Mouse (Mus musculus) lung, embryonic 14.5 days (tissue): ENCODE measurements at regions not wholly inside any gene's neighbourhood (a gene's known extent, or its start where the extent isn't known, plus 50 kb on each side); places are given as distances from the start of the nearest gene placed in this dataset.

Experiments used
- ATAC-seq: fragments of 200-750 bp; cut with Nextera tagmentation; 2 replicates; pipeline ENCODE4 v1.8.0; 2017; ENCODE audit warnings: mild to moderate bottlenecking, moderate TSS enrichment, moderate library complexity; ENCODE audit not compliant: insufficient read depth
- DNase-seq: peaks from one replicate; pipeline ENCODE4 v3.0.0-alpha.2; 2015
- H3K27ac ChIP-seq: fragments of 300-500 bp; sonication (generic); 2 replicates; pipeline ENCODE4 v1.5.1; 2014; ENCODE audit warnings: low read depth, mild to moderate bottlenecking, moderate library complexity
- H3K27me3 ChIP-seq: fragments of 300-500 bp; sonication (generic); 2 replicates; pipeline ENCODE4 v1.6.1; 2014; ENCODE audit warnings: low read length, control low read depth; ENCODE audit not compliant: insufficient read depth
- H3K36me3 ChIP-seq: fragments of 300-500 bp; sonication (generic); 2 replicates; pipeline ENCODE4 v1.6.1; 2014; ENCODE audit warnings: control low read depth; ENCODE audit not compliant: insufficient read depth
- H3K4me1 ChIP-seq: fragments of 300-500 bp; sonication (generic); 2 replicates; pipeline ENCODE4 v1.6.1; 2014; ENCODE audit warnings: antibody characterized with exemption, control low read depth; ENCODE audit not compliant: insufficient read depth
- H3K4me2 ChIP-seq: fragments of 300-500 bp; sonication (generic); 2 replicates; pipeline ENCODE4 v1.6.1; 2014; ENCODE audit warnings: mild to moderate bottlenecking
- H3K4me3 ChIP-seq: fragments of 300-500 bp; sonication (generic); 2 replicates; pipeline ENCODE4 v1.5.1; 2014; ENCODE audit warnings: low read depth, low read length
- H3K9ac ChIP-seq: fragments of 300-500 bp; sonication (generic); 2 replicates; pipeline ENCODE4 v1.6.1; 2014
- H3K9me3 ChIP-seq: fragments of 300-500 bp; sonication (generic); 2 replicates; pipeline ENCODE4 v1.6.1; 2016; ENCODE audit warnings: low read depth, low read length, control low read depth
- CTCF ChIP-seq: IDR thresholded peaks from 2 replicates; pipeline ENCODE4 v1.5.1; 2016; ENCODE audit warnings: antibody characterized with exemption, low read depth
- WGBS: fragments of 180-500 bp; shearing (Covaris S2); extraction: QIAGEN DNeasy Blood & Tissue Kit; methylation state at CpG from one replicate; pipeline ENCODE4 v1.1.7; 2014; 5-methylcytosine and 5-hydroxymethylcytosine counted together

GRCm38 (mm10) chr1:168007456-168007855 is 318.4 kb downstream of the Lmx1a start:
- Histone ChIP-seq H3K36me3 (no peaks in the 10 kb centered on the region), H3K27me3 (no peaks in the 10 kb centered on the region), H3K4me2 (no peak overlapping the region), H3K4me1 (peaks cover 4% of the 10 kb centered on the region; the same call in 1 of the 2 replicates), H3K27ac (no peak overlapping the region), H3K4me3 (no peak overlapping the region), H3K9me3 (no peaks in the 10 kb centered on the region), H3K9ac (no peak overlapping the region)
- no peak for TF ChIP-seq CTCF
- no peak for ATAC-seq
- WGBS = 75% methylated on average over 3 of the region's 3 CpGs
- DNase-seq = no peak

- no peak for ATAC-seq
- H3K4me2 ChIP-seq = no peak overlapping the region
- no peaks in the 10 kb centered on the region for H3K27me3 ChIP-seq
- no peak overlapping the region for H3K27ac ChIP-seq
- H3K4me3 ChIP-seq = no peak overlapping the region
- no peaks in the 10 kb centered on the region for H3K36me3 ChIP-seq
- no peak for DNase-seq
- 56% methylated on average over 1 of the region's 1 CpGs for WGBS
- no peaks in the 10 kb centered on the region for H3K9me3 ChIP-seq
- H3K9ac ChIP-seq = no peak overlapping the region
- peaks cover 12% of the 10 kb centered on the region; the same call in 1 of the 2 replicates for H3K4me1 ChIP-seq
- TF ChIP-seq CTCF = no peak
These were observed 319.2 kb downstream of the Lmx1a start for GRCm38 (mm10) chr1:168008216-168008615.

GRCm38 (mm10) chr1:168010416-168010815 is 321.4 kb downstream of the Lmx1a start:
- WGBS = 83% methylated on average over 5 of the region's 5 CpGs
- H3K27ac ChIP-seq = no peak overlapping the region
- ATAC-seq = no peak

GRCm38 (mm10) chr1:168012069-168012468 is 323.0 kb downstream of the Lmx1a start:
- ATAC-seq (peak; percentile 90), DNase-seq (peak; percentile 94)
- Histone ChIP-seq H3K4me1 (peaks cover 14% of the 10 kb centered on the region; the same call in 1 of the 2 replicates), H3K9ac (no peak overlapping the region), H3K9me3 (no peaks in the 10 kb centered on the region), H3K4me3 (no peak overlapping the region), H3K27me3 (no peaks in the 10 kb centered on the region), H3K4me2 (no peak overlapping the region), H3K27ac (no peak overlapping the region), H3K36me3 (no peaks in the 10 kb centered on the region)
- 25% methylated on average over 4 of the region's 4 CpGs for WGBS
- no peak for TF ChIP-seq CTCF

More at GRCm38 (mm10) chr1:168010416-168010815, 321.4 kb downstream of the Lmx1a start:
- no peak overlapping the region for H3K4me2 ChIP-seq
- H3K4me1 ChIP-seq = peaks cover 14% of the 10 kb centered on the region; the same call in 1 of the 2 replicates
- TF ChIP-seq CTCF = no peak
- DNase-seq = no peak
- no peaks in the 10 kb centered on the region for H3K36me3 ChIP-seq
- no peak overlapping the region for H3K9ac ChIP-seq
- H3K9me3 ChIP-seq = no peaks in the 10 kb centered on the region
- H3K27me3 ChIP-seq = no peaks in the 10 kb centered on the region
- H3K4me3 ChIP-seq = no peak overlapping the region

- Histone ChIP-seq H3K4me3 (no peak overlapping the region), H3K4me1 (peaks cover 14% of the 10 kb centered on the region; the same call in 1 of the 2 replicates), H3K9me3 (no peaks in the 10 kb centered on the region), H3K27me3 (no peaks in the 10 kb centered on the region), H3K9ac (no peak overlapping the region), H3K36me3 (no peaks in the 10 kb centered on the region), H3K4me2 (0 out of 2 replicates have a peak overlapping the region, but pooled peaks have one; percentile 16), H3K27ac (peak overlapping the region; percentile 63)
- 43% methylated on average over 5 of the region's 5 CpGs for WGBS
- DNase-seq = peak; percentile 80
- ATAC-seq = peak; percentile 86
- TF ChIP-seq CTCF = no peak
These were observed 323.6 kb downstream of the Lmx1a start for GRCm38 (mm10) chr1:168012611-168013010.

GRCm38 (mm10) chr1:168016375-168016890 is 327.4 kb downstream of the Lmx1a start:
- no peak for TF ChIP-seq CTCF
- DNase-seq = no peak
- H3K4me1 ChIP-seq = peaks cover 10% of the 10 kb centered on the region; the same call in 1 of the 2 replicates
- no peaks in the 10 kb centered on the region for H3K9me3 ChIP-seq
- no peak overlapping the region for H3K4me3 ChIP-seq
- no peak overlapping the region for H3K4me2 ChIP-seq
- no peak overlapping the region for H3K9ac ChIP-seq
- no peak for ATAC-seq
- no peak overlapping the region for H3K27ac ChIP-seq
- 75% methylated on average over 5 of the region's 5 CpGs for WGBS
- H3K27me3 ChIP-seq = no peaks in the 10 kb centered on the region
- H3K36me3 ChIP-seq = no peaks in the 10 kb centered on the region

- WGBS = 59% methylated on average over 3 of the region's 3 CpGs
- no peak overlapping the region for H3K4me2 ChIP-seq
- no peaks in the 10 kb centered on the region for H3K27me3 ChIP-seq
These were observed 337.4 kb downstream of the Lmx1a start for GRCm38 (mm10) chr1:168026481-168026880.

More at GRCm38 (mm10) chr1:168026481-168026880, 337.4 kb downstream of the Lmx1a start:
- ATAC-seq = no peak
- no peak for DNase-seq
- no peaks in the 10 kb centered on the region for H3K36me3 ChIP-seq
- H3K4me3 ChIP-seq = no peak overlapping the region
- TF ChIP-seq CTCF = no peak
- H3K27ac ChIP-seq = no peak overlapping the region
- no peak overlapping the region for H3K9ac ChIP-seq
- H3K4me1 ChIP-seq = no peaks in the 10 kb centered on the region
- H3K9me3 ChIP-seq = no peaks in the 10 kb centered on the region
